14 mouse cellular contexts compared by ENCODE assay signal in genomic region chr4:80047956-80048355, GRCm38 (mm10).
A peak's percentile ranks its signal among the peaks of the same experiment; 100 is the strongest.
DNase-seq lines count a peak whose midpoint lies in the region; ATAC-seq and TF ChIP-seq lines count a peak whose summit lies in the region.
"Had no signal": no experiment of that assay in that cellular context is flagged by ENCODE, and none has a peak within 500 bp of the region (broad histone marks: within the 10 kb centered on the region; RNA-seq: fewer than 3 reads in every experiment).

No protein-coding gene starts in this region.

- ATAC-seq in midbrain, postnatal 0 days (ENCODE audit: low FRiP score) = peak; percentile 49; the same call in 1 of the 2 replicates
- no peak for ATAC-seq in midbrain, embryonic 13.5 days

- H3K4me3 ChIP-seq in midbrain, postnatal 0 days (ENCODE audit: low read depth, low read length) = no peak overlapping the region
- no peak overlapping the region for H3K4me3 ChIP-seq in midbrain, embryonic 13.5 days (replicated peaks)
- H3K4me3 ChIP-seq: embryonic facial prominence, embryonic 13.5 days had no signal

- intact Hi-C loops in heart, postnatal 36 days (cut with DNase I) = no loop called here

- no peak overlapping the region for H3K4me2 ChIP-seq in midbrain, postnatal 0 days (ENCODE audit: low read depth, low read length, poor library complexity, severe bottlenecking)
- no peak overlapping the region for H3K4me2 ChIP-seq in midbrain, embryonic 13.5 days (replicated peaks)
- H3K4me2 ChIP-seq: embryonic facial prominence, embryonic 13.5 days had no signal

- WGBS in midbrain, postnatal 0 days = 84% methylated on average over 6 of the region's 6 CpGs
- WGBS in midbrain, embryonic 13.5 days = 84% methylated on average over 6 of the region's 6 CpGs

- DNase-seq in midbrain, postnatal 0 days (ENCODE audit: low spot score) = peak; percentile 47
- DNase-seq in layer of hippocampus, adult 11-12 months (ENCODE audit: low spot score) = peak; percentile 82
- peak; percentile 27 to 76 for DNase-seq in left cerebral cortex, adult 9 months (ENCODE audit: low spot score in 2 of 2)
- peak; percentile 50 to 67 for DNase-seq in right cerebral cortex, postnatal 36 days (ENCODE audit: low spot score in 2 of 2)
- no peak for DNase-seq in heart, postnatal 36 days
- no peak for DNase-seq in heart, adult 9 months (ENCODE audit: low spot score in 2 of 2)
- no peak for DNase-seq in lung, postnatal 36 days
- DNase-seq: gastrocnemius, postnatal 14 days; heart, postnatal 4 days; kidney, adult 9 months; spleen, adult 18-20 months; thymus, postnatal 4 days had no signal

- no peaks in the 10 kb centered on the region for H3K9me3 ChIP-seq in midbrain, postnatal 0 days (ENCODE audit: low read length)
- H3K9me3 ChIP-seq in midbrain, embryonic 13.5 days = no peaks in the 10 kb centered on the region
- H3K9me3 ChIP-seq: embryonic facial prominence, embryonic 13.5 days had no signal

- no peak for TF ChIP-seq CTCF in midbrain, postnatal 0 days (IDR thresholded peaks at IDR 0.05)

- H3K27ac ChIP-seq in midbrain, postnatal 0 days (ENCODE audit: low read depth, low read length) = no peak overlapping the region
- H3K27ac ChIP-seq in midbrain, embryonic 13.5 days = no peak overlapping the region
- H3K27ac ChIP-seq: embryonic facial prominence, embryonic 13.5 days had no signal

- H3K36me3 ChIP-seq in midbrain, postnatal 0 days (ENCODE audit: insufficient read depth, low read length) = no peaks in the 10 kb centered on the region
- H3K36me3 ChIP-seq in midbrain, embryonic 13.5 days = no peaks in the 10 kb centered on the region
- H3K36me3 ChIP-seq: embryonic facial prominence, embryonic 13.5 days had no signal

- no peaks in the 10 kb centered on the region for H3K27me3 ChIP-seq in midbrain, postnatal 0 days (ENCODE audit: insufficient read depth, low read length)
- no peaks in the 10 kb centered on the region for H3K27me3 ChIP-seq in midbrain, embryonic 13.5 days
- H3K27me3 ChIP-seq: embryonic facial prominence, embryonic 13.5 days had no signal

- no peaks in the 10 kb centered on the region for H3K4me1 ChIP-seq in midbrain, postnatal 0 days (ENCODE audit: insufficient read depth, low read length)
- H3K4me1 ChIP-seq in midbrain, embryonic 13.5 days (replicated peaks) = no peaks in the 10 kb centered on the region
- H3K4me1 ChIP-seq: embryonic facial prominence, embryonic 13.5 days had no signal

- no peak overlapping the region for H3K9ac ChIP-seq in midbrain, postnatal 0 days (replicated peaks; ENCODE audit: low read length, poor library complexity, severe bottlenecking)
- H3K9ac ChIP-seq in midbrain, embryonic 13.5 days (replicated peaks) = no peak overlapping the region
- H3K9ac ChIP-seq: embryonic facial prominence, embryonic 13.5 days had no signal

Comparison
In these comparisons a context has a peak if more than half of its experiments do, and no peak if none do; other contexts are left out.
1. DNase-seq: peak in midbrain, postnatal 0 days (single experiment), layer of hippocampus, adult 11-12 months (single experiment), left cerebral cortex, adult 9 months (2 of 2) and right cerebral cortex, postnatal 36 days (2 of 2); none in heart, postnatal 36 days (0 of 2), heart, adult 9 months (0 of 2) and lung, postnatal 36 days (single experiment).